Mouse (Mus musculus) hindbrain, embryonic 16.5 days (tissue): Measurements from ENCODE around the gene Acot9. TPM values are rescaled to one million over a fixed set of nuclear protein-coding genes. Genes with fewer than 3 reads are reported as not detected.

ENCODE experiments used
- ATAC-seq: fragments of 200-750 bp; cut with Nextera tagmentation; 2 replicates; pipeline ENCODE4 v1.8.0; 2017; ENCODE audit warnings: moderate TSS enrichment, moderate library complexity
- H3K27ac ChIP-seq: fragments of 300-500 bp; sonication (generic); 2 replicates; pipeline ENCODE4 v1.5.1; 2014; ENCODE audit warnings: low read depth, mild to moderate bottlenecking, control low read depth, low read length, moderate library complexity
- H3K27me3 ChIP-seq: fragments of 300-500 bp; sonication (generic); replicated peaks from 2 replicates; pipeline ENCODE4 v1.6.1; 2014; ENCODE audit warnings: low read length; ENCODE audit not compliant: control insufficient read depth, insufficient read depth
- H3K36me3 ChIP-seq: fragments of 300-500 bp; sonication (generic); 2 replicates; pipeline ENCODE4 v1.6.1; 2014; ENCODE audit warnings: mild to moderate bottlenecking, low read length, moderate library complexity, mixed read lengths; ENCODE audit not compliant: control insufficient read depth, insufficient read depth
- H3K4me1 ChIP-seq: fragments of 300-500 bp; sonication (generic); 2 replicates; pipeline ENCODE4 v1.6.1; 2014; ENCODE audit warnings: low read depth, low read length; ENCODE audit not compliant: control insufficient read depth, insufficient read depth
- H3K4me2 ChIP-seq: fragments of 300-500 bp; sonication (generic); 2 replicates; pipeline ENCODE4 v1.6.1; 2014; ENCODE audit warnings: mild to moderate bottlenecking, low read length, control low read depth, moderate library complexity
- H3K4me3 ChIP-seq: fragments of 300-500 bp; sonication (generic); 2 replicates; pipeline ENCODE4 v1.5.1; 2014; ENCODE audit warnings: mild to moderate bottlenecking, low read length, control low read depth, moderate library complexity
- H3K9ac ChIP-seq: fragments of 300-500 bp; sonication (generic); 2 replicates; pipeline ENCODE4 v1.6.1; 2014; ENCODE audit warnings: low read depth, mild to moderate bottlenecking, control low read depth, low read length, moderate library complexity
- H3K9me3 ChIP-seq: fragments of 300-500 bp; sonication (generic); 2 replicates; pipeline ENCODE4 v1.6.1; 2014; ENCODE audit warnings: mild to moderate bottlenecking, low read length, moderate library complexity; ENCODE audit not compliant: control insufficient read depth
- WGBS: fragments of 180-500 bp; shearing (Covaris S2); extraction: QIAGEN DNeasy Blood & Tissue Kit; methylation state at CpG from one replicate; pipeline ENCODE4 v1.1.7; 2014; 5-methylcytosine and 5-hydroxymethylcytosine counted together
- polyA plus RNA-seq: library from polyadenylated mRNA; unstranded; fragments of >200 nt; fragmentation: Nextera tagmentation; extraction: Ambion mirVana; gene quantifications from 2 replicates; pipeline ENCODE4 v1.2.1, GENCODE M21; 2015

The Acot9 gene
- 44.3 and 50.9 TPM in 2 replicates for polyA plus RNA-seq

- Histone ChIP-seq H3K4me1 (no peaks in the 10 kb centered on the region), H3K36me3 (no peaks in the 10 kb centered on the region), H3K9me3 (no peaks in the 10 kb centered on the region), H3K9ac (peak within 1 kb of the TSS; percentile 61), H3K4me3 (peak within 1 kb of the TSS; percentile 51), H3K27ac (peak within 1 kb of the TSS; percentile 33; the same call in 1 of the 2 replicates), H3K27me3 (no peaks in the 10 kb centered on the region), H3K4me2 (peak within 1 kb of the TSS; percentile 44)
- WGBS: 23% methylated on average over 32 of the region's 37 CpGs
- ATAC-seq: peak; percentile 100
Measured at GRCm38 (mm10) chrX:155262235-155262914, at the start of gene Acot9. Acot9 (plus strand) TSS chrX:155262443.

DNA sequence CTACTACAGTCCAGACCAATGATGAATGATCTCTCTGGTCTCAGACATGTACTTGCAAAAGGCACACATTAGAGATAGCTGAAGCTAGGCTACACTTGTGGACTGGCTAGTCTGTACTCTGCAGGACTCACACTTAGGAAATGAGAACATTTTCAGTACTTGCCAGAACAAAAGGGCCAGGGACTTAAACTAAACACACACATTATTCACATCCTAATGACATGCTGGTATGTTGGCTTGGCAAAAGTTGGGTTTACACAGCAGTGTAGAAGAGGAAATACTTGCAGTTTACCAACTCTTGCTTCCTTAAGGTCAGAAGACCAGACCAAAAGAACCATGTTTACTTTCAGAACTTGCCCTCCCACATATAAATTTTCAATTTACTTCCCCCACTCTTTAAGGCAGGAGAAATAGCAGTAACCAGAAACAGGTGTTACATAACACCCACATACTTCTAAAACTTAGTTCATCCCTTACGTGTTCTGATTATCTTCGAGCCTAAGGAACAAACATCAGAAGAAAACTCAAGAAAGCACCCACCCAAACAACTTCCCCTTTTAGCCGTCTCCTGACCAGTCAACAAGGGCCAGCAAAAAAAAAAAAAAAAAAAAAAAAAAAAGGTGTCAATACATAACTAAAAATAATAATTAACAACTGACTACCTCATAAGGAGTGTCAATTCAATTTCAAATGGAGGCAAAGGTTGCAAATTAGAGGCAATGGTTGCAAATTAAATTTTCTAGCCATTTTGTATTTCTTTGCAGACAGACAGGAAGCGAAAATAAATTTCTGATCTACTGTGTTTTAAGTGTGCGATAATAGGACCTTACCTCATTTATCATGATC is 47.7 kb upstream of the Acot9 start:
- Histone ChIP-seq H3K27ac (no peak overlapping the region), H3K4me1 (no peaks in the 10 kb centered on the region), H3K9ac (no peak overlapping the region), H3K4me2 (no peak overlapping the region), H3K36me3 (no peaks in the 10 kb centered on the region), H3K9me3 (no peaks in the 10 kb centered on the region), H3K4me3 (no peak overlapping the region), H3K27me3 (no peaks in the 10 kb centered on the region)
- WGBS: 89% methylated on average over 5 of the region's 5 CpGs
- ATAC-seq: no peak

DNA sequence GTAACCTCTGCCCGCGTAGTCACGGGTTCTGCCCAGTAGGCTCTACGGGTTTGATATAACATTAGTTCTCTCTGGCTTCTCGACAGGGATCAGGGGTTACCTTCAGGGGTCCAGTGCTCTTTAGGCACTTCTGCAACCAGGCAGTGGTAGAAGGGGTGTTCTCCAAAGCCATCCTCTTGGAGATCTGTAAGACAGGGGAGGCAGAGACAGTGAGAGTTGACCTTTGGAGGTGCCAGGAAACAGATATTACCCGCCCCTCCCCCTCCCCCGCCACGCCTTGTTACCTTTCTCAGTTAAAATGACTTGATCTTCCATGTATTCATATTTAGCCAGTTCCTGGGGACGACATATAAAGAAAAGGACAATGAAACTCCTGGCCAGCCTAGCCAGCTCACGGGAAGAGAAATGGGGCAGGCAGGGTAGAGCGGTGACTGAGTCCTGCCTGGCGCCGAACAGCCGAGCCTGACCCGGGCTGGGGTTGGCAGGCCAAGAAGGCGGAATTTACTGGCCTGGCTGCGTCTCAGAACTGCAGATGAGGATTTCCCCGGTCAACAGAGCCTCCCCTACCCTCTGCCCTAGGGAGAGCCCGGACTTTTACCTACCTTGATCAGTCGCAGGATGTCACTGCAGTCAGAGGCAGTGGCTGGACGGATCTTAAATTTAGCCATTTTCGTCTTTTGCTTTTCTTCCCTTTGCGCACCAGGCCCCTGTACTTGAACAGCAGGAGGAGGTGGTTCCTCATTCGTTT is 46.6 kb upstream of the Acot9 start:
- H3K27me3 ChIP-seq: no peaks in the 10 kb centered on the region
- WGBS: 31% methylated on average over 23 of the region's 24 CpGs
- H3K27ac ChIP-seq: peak overlapping the region; percentile 57; the same call in 1 of the 2 replicates
- H3K4me3 ChIP-seq: peak overlapping the region; percentile 46
- H3K4me1 ChIP-seq: no peaks in the 10 kb centered on the region
- peak overlapping the region; percentile 58 for H3K9ac ChIP-seq
- H3K4me2 ChIP-seq: peak overlapping the region; percentile 59
- ATAC-seq: peak; percentile 76
- H3K36me3 ChIP-seq: no peaks in the 10 kb centered on the region
- H3K9me3 ChIP-seq: no peaks in the 10 kb centered on the region

- peak within 1 kb of the TSS; percentile 57; the same call in 1 of the 2 replicates for H3K27ac ChIP-seq
- 26% methylated on average over 19 of the region's 26 CpGs for WGBS
Measured at GRCm38 (mm10) chrX:155216271-155216670, 46.0 kb upstream of the Acot9 start, which contains the start of gene Sat1. Sat1 (minus strand) TSS chrX:155216449.

GRCm38 (mm10) chrX:155218277-155218676 is 44.0 kb upstream of the Acot9 start:
- 76% methylated on average over 2 of the region's 2 CpGs for WGBS
- Histone ChIP-seq H3K9ac (no peak overlapping the region), H3K9me3 (no peaks in the 10 kb centered on the region), H3K4me3 (no peak overlapping the region), H3K27ac (no peak overlapping the region), H3K27me3 (no peaks in the 10 kb centered on the region), H3K36me3 (no peaks in the 10 kb centered on the region), H3K4me1 (no peaks in the 10 kb centered on the region), H3K4me2 (no peak overlapping the region)
- ATAC-seq: no peak

More at GRCm38 (mm10) chrX:155216271-155216670, 46.0 kb upstream of the Acot9 start, which contains the start of gene Sat1:
- Histone ChIP-seq H3K4me3 (peak within 1 kb of the TSS; percentile 46), H3K9me3 (no peaks in the 10 kb centered on the region), H3K27me3 (no peaks in the 10 kb centered on the region), H3K4me1 (no peaks in the 10 kb centered on the region), H3K9ac (peak within 1 kb of the TSS; percentile 58), H3K36me3 (no peaks in the 10 kb centered on the region), H3K4me2 (peak within 1 kb of the TSS; percentile 59)
- peak; percentile 99 for ATAC-seq

GRCm38 (mm10) chrX:155256856-155257255 is 5.4 kb upstream of the Acot9 start:
- no peak overlapping the region for H3K27ac ChIP-seq
- no peaks in the 10 kb centered on the region for H3K36me3 ChIP-seq
- H3K4me2 ChIP-seq: no peak overlapping the region
- ATAC-seq: no peak
- H3K9ac ChIP-seq: no peak overlapping the region
- H3K9me3 ChIP-seq: no peaks in the 10 kb centered on the region
- no peaks in the 10 kb centered on the region for H3K4me1 ChIP-seq
- H3K27me3 ChIP-seq: no peaks in the 10 kb centered on the region
- no peak overlapping the region for H3K4me3 ChIP-seq

- peak overlapping the region; percentile 51 for H3K4me3 ChIP-seq
- peak overlapping the region; percentile 44 for H3K4me2 ChIP-seq
- WGBS: 25% methylated on average over 1 of the region's 1 CpGs
- peak overlapping the region; percentile 33; the same call in 1 of the 2 replicates for H3K27ac ChIP-seq
- no peaks in the 10 kb centered on the region for H3K9me3 ChIP-seq
- H3K27me3 ChIP-seq: no peaks in the 10 kb centered on the region
- no peaks in the 10 kb centered on the region for H3K36me3 ChIP-seq
- no peak for ATAC-seq
- no peaks in the 10 kb centered on the region for H3K4me1 ChIP-seq
- peak overlapping the region; percentile 61; the same call in 1 of the 2 replicates for H3K9ac ChIP-seq
Measured at GRCm38 (mm10) chrX:155262915-155263252, 641 bp downstream of the Acot9 start.

GRCm38 (mm10) chrX:155278483-155278882 is 16.2 kb downstream of the Acot9 start:
- no peaks in the 10 kb centered on the region for H3K4me1 ChIP-seq
- H3K36me3 ChIP-seq: no peaks in the 10 kb centered on the region; the same call in 1 of the 2 replicates
- H3K9me3 ChIP-seq: no peaks in the 10 kb centered on the region
- ATAC-seq: no peak
- WGBS: 73% methylated on average over 4 of the region's 4 CpGs
- H3K9ac ChIP-seq: no peak overlapping the region
- H3K27me3 ChIP-seq: no peaks in the 10 kb centered on the region
- no peak overlapping the region for H3K4me3 ChIP-seq
- H3K27ac ChIP-seq: no peak overlapping the region
- no peak overlapping the region for H3K4me2 ChIP-seq
